Mouse (Mus musculus) frontal cortex, postnatal 10 days (tissue): Measurements from ENCODE around the gene Lama1.

Source experiments
- DNase-seq, 2 experiments: peaks; one replicate each; pipeline ENCODE4 v3.0.0; 2022; ENCODE audit warnings: low spot score in 2 of 2, mixed read lengths in 1 of 2

The Lama1 gene

DNA sequence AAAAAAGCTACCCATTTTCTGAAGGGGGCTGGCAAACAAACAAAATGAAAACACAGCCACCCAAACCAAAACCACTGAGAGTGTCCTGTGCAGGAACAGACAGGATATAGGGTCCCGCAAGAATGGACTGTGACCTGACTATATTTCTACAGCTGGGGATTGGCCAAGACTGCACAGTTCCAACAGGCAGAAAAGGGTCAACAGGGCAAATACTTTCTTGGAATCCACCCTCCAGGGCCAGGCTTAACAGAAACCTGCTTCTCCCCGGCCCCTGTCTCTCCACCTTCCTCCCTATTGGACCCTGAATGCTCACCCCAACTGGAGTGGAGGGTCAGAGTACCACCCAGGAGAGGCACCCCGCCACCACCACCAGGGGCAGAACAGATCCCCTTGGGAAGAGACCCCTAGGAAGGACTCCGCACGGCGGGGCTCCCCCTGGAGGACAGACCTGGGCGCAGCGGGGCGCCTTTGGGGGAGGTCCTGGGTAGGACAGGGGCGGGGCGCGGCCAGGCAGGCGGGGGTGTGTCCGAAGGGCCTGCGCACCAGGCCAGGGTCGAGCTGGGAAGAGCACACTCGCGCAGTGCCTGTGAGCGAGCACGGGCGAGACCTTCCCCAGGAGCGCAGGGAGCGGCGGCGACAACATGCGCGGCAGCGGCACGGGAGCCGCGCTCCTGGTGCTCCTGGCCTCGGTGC is at the start of gene Lama1:
Lama1 (plus strand) TSS at position 566 of the 693 bp plus-strand sequence.
- DNase-seq: peak; percentile 17 to 51

DNA sequence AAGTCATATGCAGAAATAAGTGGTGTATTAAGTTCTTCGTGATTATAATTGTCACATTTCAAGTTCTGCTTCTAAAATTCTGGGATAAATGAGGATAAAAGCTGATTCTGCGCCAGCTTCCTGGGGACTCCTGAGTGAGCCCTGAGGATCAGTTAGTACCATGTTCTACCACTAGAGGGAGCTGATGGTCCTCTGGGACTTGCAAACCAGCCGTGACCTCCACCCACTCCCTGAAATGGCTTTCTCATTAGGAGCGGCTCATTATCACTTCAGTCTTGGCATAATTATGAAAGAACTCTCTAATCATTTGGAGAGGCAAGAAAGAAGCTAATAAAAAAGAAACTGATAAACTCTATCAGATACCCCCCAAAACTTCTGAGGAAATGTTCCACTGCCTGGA is 45.6 kb upstream of the Lama1 start:
- peak in 1 of 2 experiments; percentile 24 for DNase-seq

DNA sequence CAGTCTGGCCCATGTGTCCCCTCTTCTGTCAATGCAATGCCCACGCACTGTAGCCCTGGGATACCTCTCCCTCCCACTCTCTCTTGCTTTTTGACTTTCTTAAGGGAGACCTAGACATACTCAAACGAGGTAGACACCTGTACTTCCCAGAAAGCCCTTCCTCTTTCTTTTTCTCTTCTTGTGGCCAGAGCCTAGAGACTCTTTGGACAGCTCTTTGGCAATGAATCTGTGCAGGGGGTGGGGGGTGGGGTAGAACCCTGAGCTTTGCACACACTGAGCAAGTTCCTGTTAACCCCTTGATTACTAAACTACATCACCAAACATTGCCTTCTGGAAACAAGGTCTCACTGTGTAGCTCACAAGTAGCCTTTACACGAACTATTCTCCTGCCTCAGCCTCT is 32.8 kb upstream of the Lama1 start:
- DNase-seq: no peak

DNA sequence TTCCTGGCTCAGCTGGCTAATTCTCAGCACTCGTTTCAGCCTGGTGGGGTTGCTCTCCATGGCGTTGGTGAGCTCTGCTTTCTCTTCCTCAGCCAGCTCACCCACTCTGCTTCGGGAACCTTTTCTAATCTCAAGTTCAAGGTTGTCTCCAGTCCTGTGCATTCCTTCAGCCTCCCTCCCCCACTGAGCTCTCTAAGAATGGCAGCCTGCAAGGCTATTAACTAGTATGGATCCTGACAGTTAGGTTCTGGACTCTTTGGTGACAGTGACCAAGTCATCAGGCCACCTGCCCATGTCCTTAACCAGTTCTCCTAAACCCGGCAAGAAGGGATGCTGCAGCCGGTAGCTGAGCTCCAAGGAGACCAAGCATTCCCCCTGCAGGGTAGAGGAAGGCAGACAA is 30.1 kb upstream of the Lama1 start:
- DNase-seq: no peak

DNA sequence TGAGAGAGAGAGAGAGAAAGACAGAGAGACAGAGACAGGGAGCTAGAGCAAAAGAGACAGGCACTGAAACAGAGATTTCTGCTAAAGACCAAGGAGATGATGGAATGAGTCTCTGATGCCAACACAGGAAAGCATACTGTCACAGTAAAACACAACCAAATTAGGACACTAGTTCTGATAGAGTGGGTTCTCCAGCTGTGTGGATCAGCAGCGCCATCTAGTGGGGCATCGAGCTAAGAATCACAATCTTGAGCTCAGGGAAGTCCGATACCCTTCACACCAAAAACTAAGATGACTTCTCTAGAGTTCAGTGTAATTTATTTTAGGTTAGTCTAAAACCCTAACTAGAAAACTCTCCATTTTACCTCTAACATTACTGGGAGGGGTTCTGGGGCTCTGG is 29.1 kb upstream of the Lama1 start:
- peak; percentile 10 to 53 for DNase-seq

DNA sequence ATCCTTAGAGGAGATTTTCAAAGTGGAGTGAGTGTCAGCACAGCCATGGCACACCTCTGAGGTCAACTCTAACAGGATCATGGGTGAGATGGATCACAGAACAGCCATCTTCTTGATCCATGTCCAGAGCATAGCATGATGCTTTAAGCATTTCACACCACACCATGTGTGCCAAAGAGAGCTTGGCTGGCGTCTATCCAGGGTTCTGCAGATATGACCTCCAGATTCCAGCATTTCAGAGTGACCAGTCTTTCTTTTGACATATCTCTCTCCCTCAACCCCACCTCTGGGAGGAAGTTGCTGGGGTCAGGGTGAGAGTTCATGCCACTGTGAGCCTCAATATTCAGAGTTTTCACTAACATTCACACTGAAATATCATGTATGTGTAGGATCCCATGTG is 18.5 kb upstream of the Lama1 start:
- no peak for DNase-seq

DNA sequence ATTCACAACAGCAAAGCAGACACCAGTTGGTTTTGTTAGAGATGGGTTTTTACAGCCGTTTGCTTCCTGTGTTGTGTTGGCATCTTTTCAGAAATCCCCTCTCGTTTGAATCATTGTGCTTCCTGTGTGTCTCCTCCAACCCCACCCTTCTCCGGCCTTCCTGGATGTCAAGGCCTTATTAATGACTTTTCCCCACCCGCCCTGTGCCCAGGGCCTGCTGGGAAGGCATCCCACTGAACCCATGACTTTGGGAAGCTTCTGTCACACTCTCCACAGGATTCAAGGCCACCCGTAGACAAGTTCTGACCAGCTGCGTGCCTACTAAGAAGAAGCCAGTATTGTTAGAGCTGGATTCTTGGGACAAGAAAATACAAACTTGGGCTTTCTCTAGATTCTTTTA is 16.0 kb upstream of the Lama1 start:
- no peak for DNase-seq

DNA sequence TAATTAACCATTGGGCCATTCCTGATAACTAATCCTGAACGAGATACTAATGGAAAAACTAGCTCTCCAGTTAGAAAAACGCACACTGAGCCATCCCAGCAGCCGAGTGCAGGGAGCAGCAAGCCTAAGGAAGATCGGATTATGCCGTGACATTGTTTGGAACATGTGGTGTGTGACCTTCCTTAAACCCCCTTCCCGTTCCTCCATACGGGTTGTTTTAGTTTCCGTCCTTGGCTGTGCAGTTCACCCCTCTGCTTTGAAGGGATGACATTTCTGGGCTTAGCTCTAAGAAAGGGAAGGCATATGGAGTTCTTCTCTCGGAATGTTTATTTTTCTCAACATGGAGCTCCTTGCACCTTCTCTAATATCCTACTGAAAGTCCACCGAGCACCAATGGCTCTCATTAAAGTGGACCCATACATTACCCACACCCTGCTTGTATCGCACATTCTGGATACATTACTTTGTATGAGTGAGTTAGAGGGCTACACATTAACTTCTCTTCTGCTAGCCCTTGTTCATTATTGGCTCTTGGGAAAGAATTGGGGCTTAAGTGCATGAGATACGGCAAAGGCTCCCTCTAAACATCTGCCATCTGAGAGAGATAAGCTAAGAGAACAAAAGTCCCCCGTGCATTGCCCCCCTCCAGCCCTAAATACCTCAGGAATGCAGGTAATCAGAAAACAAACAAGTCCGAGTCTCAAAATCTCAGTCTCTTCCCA is 11.9 kb upstream of the Lama1 start:
- DNase-seq: no peak

DNA sequence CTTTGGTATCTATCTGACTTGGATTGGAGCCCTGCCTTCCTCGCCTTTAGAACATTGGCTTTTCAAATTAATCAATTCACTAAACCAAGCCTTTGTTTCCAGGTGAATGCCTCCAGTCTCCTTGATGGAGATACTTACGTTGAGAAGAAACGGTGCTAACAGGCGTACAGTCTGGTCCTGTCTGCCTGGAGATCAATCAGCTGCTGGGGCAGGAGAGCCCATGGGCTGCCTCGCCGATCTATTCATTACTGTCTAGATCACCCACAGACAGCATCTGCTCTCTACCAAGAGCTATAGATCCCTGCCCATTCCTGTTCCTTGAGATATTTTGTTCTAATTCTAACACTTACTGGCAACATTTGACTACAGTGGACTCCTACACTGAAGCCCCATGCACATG is 9.6 kb upstream of the Lama1 start:
- DNase-seq: no peak

DNA sequence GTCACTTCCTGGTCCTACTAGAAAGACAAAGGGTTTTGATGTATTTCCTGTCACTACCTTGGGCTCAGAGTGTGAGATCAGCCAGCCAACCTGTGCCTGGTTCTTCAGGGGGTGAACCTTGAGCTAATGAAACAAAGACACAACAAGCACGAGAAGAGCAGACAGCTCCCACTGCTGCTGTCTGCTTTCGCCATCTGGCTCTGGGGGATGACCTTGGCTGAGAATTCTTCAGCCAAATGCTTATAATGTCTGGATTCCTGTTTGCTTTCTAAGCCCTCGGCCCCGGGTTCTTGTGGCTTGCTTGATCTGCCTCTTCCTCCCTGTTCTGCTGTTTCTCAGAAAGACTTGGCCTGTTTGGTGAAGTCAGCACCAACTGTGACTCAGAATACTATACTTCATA is 6.4 kb upstream of the Lama1 start:
- no peak for DNase-seq

DNA sequence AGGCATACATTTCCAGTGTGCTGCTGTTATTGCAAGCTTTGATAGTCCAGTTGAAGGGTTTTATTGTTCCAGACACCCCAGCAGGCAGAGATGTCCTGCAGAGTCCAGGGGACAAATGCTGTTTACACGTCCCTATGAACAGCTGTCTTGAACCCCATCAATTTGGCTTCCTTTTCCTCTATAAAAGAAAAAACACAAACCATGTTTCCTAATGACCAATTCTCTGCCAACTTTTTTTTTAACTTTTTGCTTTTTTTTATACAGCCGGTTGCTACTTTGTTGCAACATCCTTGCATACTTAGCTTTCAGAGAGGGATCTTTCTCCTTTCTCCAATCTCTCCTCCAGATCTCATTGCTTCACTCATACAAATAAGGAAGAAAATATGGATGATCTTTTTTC is 4.4 kb upstream of the Lama1 start:
- DNase-seq: no peak

DNA sequence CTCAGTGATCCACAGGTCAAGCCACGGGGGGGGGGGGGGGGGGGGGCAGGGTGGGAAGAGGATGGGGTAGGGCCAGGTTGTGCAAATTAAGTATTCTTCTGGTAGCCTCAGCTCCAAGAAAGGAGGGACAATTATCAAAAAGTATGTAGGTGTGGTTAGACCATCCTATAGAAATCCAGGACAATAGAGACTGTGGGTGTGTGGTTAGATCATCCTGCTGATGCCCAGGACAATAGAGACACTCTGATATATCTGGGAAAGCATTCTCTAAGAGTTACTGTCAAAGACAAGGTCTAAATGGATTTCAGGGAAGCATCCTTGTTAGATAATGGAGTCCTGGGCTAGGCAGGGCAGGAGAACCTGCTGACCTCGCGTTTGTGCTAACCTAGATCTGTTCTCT is 3.2 kb upstream of the Lama1 start:
- DNase-seq: no peak

DNA sequence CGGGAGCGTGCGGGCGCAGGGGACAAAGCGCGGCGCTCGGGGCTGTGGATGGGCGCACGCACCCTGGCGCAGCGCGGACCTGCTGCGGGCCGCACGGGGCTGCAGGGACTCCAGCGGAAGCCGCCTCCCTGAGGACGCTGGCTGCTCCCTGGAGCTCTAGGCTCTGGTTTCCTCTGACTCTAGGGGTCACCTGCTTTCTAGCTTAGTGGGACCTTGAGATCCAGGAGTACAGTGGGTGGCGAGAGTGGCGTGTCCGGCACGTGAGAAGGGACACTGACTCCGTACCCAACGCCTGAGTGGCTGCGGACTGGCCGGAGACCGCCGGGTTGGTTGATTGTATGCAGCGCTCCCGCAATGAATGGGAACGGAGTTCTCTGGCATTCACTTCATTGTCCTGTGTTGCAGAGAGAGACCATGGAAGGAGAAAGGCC is 417 bp downstream of the Lama1 start:
- DNase-seq: peak in 1 of 2 experiments; percentile 20

DNA sequence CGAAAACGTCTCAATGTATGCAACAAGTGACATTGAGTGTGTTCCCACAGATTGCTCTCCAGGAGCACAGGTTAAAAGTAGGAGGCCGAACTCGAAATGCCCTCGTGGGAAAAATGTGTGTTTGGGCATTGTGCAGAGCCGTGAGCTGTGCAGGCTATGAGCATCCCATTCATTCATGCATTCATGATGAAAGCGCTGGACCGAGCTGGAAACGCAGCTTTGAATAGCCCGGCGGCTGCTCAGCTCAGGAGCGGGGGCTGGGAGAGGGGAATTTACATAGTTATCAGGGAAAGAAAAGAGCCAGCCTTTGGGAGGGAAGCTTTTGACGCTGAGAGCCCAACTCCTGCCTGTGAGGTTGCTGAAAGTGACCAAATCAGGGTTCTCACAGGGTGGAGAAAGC is 1.2 kb downstream of the Lama1 start:
- peak in 1 of 2 experiments; percentile 17 for DNase-seq

DNA sequence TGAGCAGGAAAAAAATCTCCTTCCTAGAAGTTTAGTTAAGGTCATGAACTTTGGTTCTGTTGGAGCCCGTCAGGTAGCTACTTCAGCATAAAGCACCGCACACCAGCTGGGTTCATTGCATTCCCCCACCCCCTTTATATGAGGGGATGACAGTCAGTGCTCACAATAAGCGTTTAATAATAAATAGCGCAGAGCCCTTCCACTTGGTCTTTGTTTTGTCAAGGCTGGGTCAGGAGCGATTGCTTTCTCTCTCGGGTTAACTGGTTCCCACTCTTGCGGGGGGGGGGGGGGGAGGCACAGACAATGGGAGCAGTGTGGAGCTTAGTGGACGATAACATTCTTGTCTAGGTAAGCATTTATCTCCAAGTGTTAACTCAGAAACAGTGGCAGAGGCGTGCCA is 4.7 kb downstream of the Lama1 start:
- no peak for DNase-seq

DNA sequence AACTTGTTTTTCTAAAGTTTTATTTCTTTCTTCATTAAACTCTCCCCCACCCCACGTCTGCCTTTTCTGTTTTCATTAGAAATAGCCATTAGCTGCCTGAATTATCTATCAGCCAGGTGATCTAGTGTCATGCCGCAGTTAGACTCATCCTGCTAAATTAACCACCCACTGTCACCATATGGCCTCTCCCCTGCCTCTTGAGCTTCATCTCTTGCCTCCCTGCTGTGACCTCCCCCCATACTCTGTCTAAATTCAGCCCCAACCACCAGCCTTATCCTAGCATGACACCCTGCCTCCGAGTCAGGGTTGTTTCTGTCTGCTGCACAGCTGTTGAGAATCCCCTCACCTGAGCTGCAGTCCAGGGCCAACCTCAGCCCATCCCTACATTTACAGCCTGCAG is 5.9 kb downstream of the Lama1 start:
- no peak for DNase-seq

DNA sequence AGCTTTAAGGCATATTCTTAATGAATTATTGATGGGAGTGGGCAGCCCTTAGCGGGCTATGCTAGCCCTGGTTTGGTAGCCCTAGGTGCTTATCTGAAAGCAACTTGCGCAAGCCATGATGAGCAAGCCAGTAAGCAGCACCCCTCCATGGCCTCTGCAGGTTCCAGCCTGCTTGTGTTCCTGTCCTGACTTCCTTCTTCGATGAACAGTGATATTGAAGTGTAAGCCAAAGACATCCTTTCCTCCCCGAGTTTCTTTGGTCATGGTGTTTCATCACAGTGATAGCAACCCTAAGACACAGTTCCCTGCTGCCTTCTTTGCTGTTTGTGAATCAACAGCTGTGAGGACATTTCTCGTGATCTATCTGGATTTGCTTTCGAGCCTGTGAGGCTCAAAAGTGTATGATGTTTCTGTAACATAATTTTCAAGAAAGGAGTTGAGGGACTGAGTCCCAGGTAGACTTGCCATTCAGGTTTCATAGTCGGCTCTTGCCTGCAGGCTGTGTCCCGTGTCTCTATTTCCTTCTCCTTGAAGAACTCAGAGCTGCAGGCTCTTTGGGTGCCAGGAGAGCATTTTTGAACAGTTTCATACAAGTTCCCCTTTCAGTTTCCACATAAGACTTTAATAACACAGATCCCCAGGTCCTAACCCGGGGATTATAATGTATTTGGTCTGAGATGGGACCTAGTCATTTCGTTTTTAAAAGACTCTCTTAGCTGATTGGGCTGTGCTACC is 8.1 kb downstream of the Lama1 start:
- no peak for DNase-seq

DNA sequence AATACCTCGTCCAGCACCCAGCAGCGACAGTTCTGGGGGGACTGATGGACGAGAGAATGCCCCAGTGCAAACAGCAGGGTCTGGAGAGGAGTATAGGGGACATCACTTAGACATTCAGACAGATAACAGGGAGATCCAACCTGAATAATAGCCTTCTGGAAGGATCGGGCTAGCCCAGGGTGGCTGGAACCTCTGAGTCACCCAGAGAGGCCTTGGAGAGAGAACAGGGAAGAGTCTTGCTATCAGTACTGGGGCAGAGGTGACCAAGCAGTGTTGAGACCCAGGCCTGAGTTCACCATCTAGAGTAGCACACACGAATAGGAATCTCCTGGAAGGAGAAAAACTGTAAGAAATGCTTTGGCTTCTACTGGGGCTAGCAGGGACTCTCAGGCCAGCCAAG is 9.3 kb downstream of the Lama1 start:
- no peak for DNase-seq

DNA sequence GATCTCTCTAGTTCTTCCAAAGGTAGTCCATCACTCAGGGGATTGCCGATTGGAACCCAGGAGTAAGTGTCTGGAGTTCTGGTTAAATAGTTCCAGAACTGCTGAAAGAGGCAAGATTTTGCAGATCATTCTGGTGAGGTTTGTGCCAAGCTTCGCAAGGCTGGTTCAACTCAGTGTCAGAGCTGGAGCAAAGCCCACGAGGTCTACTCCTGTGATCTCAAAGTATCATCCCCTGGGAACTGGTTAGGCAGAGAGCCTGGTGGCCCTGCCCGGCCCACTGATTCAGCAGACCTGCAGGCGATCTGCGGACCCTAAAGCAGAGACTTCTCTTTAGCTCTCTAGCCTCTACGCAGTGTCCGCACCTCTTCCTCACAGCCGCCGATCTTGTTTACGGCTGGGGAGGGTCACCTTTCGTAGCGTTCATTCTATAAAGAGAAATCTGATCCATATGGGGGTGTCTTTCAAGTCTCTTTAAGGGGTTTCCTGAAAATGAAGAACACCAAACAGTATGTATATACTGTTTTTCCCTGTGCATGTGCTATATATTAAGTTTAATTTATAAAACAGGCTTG is 10.8 kb downstream of the Lama1 start:
- DNase-seq: no peak

DNA sequence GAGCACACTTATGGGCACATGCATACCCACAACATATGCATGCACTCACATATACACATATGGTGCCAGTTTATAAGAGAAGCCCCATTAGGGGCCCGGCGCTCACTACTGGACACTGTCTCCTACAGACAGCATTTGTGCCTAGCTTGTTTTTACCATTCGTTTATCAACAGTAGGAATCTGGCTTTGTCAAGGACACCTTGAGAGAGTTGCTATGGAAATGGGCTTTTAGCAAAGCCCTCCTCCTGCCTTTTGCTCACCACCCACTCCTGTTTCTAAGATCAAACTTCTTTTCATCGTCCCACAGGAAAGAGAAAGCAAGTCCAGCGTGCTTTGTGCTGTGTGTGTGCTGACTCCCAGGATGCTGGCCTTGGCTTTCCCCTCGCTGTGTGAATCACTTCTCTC is 13.3 kb downstream of the Lama1 start:
- no peak for DNase-seq

DNA sequence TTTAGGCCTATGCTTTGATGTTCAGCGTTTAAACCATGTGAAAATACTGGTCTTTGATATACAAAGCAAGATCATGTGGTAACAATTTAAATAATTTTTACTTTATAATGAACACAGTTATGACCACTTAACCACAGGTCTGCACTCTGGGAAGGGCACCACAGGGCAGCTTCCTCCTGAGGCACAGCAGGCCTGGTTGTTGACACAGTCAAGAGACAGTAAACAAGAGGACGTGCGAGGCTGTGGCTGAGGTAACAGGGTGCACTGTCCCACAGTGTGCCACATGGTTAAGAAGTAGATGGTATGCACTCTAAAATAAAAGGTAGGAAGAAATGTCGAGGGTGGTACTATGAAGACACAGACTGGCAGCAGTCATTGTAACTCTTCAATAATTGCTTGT is 14.3 kb downstream of the Lama1 start:
- DNase-seq: no peak

DNA sequence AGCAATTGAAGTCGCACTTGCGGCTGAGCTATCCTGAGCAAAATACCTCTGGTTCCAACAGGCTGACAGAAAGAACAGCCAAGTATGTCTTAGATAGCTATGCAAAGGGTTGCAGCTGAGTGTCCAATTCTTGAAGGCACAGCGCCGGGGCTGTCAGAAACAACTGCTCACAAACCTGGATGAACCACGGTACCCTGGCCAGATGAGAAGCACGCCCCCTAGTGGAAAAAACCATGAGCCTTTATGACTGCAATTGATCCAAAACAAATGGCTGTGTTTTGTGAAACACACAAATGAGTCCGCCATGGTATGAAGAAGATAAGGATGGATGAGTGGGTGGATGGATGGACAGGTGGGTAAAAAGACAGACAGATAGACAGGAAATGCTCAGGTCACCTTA is 15.9 kb downstream of the Lama1 start:
- no peak for DNase-seq

DNA sequence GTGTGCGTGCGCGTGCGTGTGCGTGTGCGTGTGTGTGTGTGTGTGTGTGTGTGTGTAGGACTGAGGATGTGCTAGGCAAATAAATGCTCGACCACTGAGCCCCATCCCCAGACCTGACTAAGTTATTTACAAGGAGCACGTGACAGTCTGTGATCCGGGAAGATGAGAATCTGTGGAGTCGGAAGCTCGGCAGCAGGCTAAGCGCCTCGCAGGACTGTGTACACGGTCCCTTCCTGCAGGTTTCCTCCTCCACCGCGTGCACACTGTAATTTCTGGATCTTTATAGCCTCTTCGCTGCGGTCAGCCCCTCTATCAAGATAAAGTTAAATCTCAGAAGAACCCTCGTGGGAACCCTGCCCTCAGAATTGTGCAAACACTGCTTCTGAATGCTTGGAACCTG is 18.4 kb downstream of the Lama1 start:
- DNase-seq: no peak
